Mouse (Mus musculus) olfactory bulb, adult 2 months (tissue): Measurements from ENCODE around the gene Efna2. TPM values are rescaled to one million over a fixed set of nuclear protein-coding genes. Genes with fewer than 3 reads are reported as not detected.

Source experiments
- H3K27ac ChIP-seq: fragments of 200-500 bp; 2 replicates; pipeline ENCODE4 v1.5.1; 2012; ENCODE audit warnings: low read depth, low read length; ENCODE audit not compliant: insufficient read depth
- H3K4me1 ChIP-seq: fragments of 200-500 bp; 2 replicates; pipeline ENCODE4 v1.6.1; 2012; ENCODE audit warnings: low read length; ENCODE audit not compliant: control insufficient read depth, insufficient read depth
- H3K4me3 ChIP-seq: fragments of 200-500 bp; 2 replicates; pipeline ENCODE4 v1.5.1; 2012; ENCODE audit warnings: mild to moderate bottlenecking, low read depth, low read length, moderate library complexity; ENCODE audit not compliant: insufficient read depth
- CTCF ChIP-seq: fragments of 200-500 bp; IDR thresholded peaks from 2 replicates; pipeline ENCODE4 v1.5.1; 2012; ENCODE audit warnings: low read depth, mild to moderate bottlenecking, low read length, moderate library complexity; ENCODE audit not compliant: insufficient read depth
- POLR2A ChIP-seq: fragments of 200-500 bp; IDR thresholded peaks from 2 replicates; pipeline ENCODE4 v1.6.1; 2012; ENCODE audit warnings: mild to moderate bottlenecking, low read depth, low read length, moderate library complexity; ENCODE audit not compliant: insufficient read depth
- WGBS: fragments of 180-500 bp; shearing (Covaris S2); methylation state at CpG from one replicate; pipeline ENCODE4 v1.1.7; 2018; 5-methylcytosine and 5-hydroxymethylcytosine counted together
- polyA plus RNA-seq: library from polyadenylated mRNA; stranded (reverse); fragments of >200 nt; gene quantifications from 2 replicates; pipeline ENCODE4 v1.2.4, GENCODE M21; 2012; ENCODE audit warnings: low replicate concordance; ENCODE audit not compliant: missing spikeins, insufficient read depth, insufficient read length

Efna2 gene
- polyA plus RNA-seq, 1 experiment, result not detected

- TF ChIP-seq POLR2A (no peak), CTCF (no peak)
- Histone ChIP-seq H3K27ac (peak overlapping the region; percentile 29; the same call in 1 of the 2 replicates), H3K4me1 (peaks cover 27% of the 10 kb centered on the region), H3K4me3 (no peak overlapping the region; the same call in 1 of the 2 replicates)
- 24% methylated on average over 15 of the region's 15 CpGs for WGBS
Measured at GRCm38 (mm10) chr10:80227877-80228775, 48.8 kb downstream of the Efna2 start.

GRCm38 (mm10) chr10:80236145-80236825, 57.0 kb downstream of the Efna2 start:
- Histone ChIP-seq H3K4me1 (peaks cover 10% of the 10 kb centered on the region; the same call in 1 of the 2 replicates), H3K4me3 (no peak overlapping the region), H3K27ac (no peak overlapping the region)
- 95% methylated on average over 13 of the region's 13 CpGs for WGBS
- TF ChIP-seq POLR2A, result no peak

- TF ChIP-seq POLR2A (no peak), CTCF (no peak)
- Histone ChIP-seq H3K4me1 (peaks cover 10% of the 10 kb centered on the region; the same call in 1 of the 2 replicates), H3K4me3 (no peak overlapping the region), H3K27ac (no peak overlapping the region)
- 94% methylated on average over 4 of the region's 4 CpGs for WGBS
Measured at GRCm38 (mm10) chr10:80237020-80237419, 57.7 kb downstream of the Efna2 start.

- 83% methylated on average over 3 of the region's 3 CpGs for WGBS
- Histone ChIP-seq H3K4me3 (no peak overlapping the region), H3K4me1 (peaks cover 1% of the 10 kb centered on the region; the same call in 1 of the 2 replicates), H3K27ac (no peak overlapping the region)
- TF ChIP-seq POLR2A, result no peak
- TF ChIP-seq CTCF, result no peak
Measured at GRCm38 (mm10) chr10:80238306-80238705, 59.0 kb downstream of the Efna2 start.

Other genes starting within 250 kb of the Efna2 start
- not detected in 2 replicates for gene Wdr18, start 219.3 kb upstream of the Efna2 start, polyA plus RNA-seq
- gene Grin3b, start 208.8 kb upstream of the Efna2 start, polyA plus RNA-seq, result not detected in 2 replicates
- gene Tmem259, start 195.2 kb upstream of the Efna2 start, polyA plus RNA-seq, result not detected in 2 replicates
- 124 and 250 TPM in 2 replicates for gene Cnn2, start 190.9 kb upstream of the Efna2 start, polyA plus RNA-seq
- not detected in 2 replicates for gene Abca7, start 183.0 kb upstream of the Efna2 start, polyA plus RNA-seq
- gene Arhgap45, start 162.8 kb upstream of the Efna2 start, polyA plus RNA-seq, result 193 and 203 TPM in 2 replicates
- not detected in 2 replicates for gene Polr2e, start 139.7 kb upstream of the Efna2 start, polyA plus RNA-seq
- not detected in 2 replicates for gene Gpx4, start 132.3 kb upstream of the Efna2 start, polyA plus RNA-seq
- gene Sbno2, start 73.9 kb upstream of the Efna2 start, polyA plus RNA-seq, result not detected in 2 replicates
- not detected in 2 replicates for gene Stk11, start 63.7 kb upstream of the Efna2 start, polyA plus RNA-seq
- gene Atp5d, start 40.9 kb upstream of the Efna2 start, polyA plus RNA-seq, result not detected in 2 replicates
- gene Cbarp, start 38.6 kb upstream of the Efna2 start, polyA plus RNA-seq, result not detected in 2 replicates
- 128 TPM in 1 of 2 replicates, not detected in the other for gene Midn, start 31.2 kb upstream of the Efna2 start, polyA plus RNA-seq
- gene Cirbp, start 13.5 kb upstream of the Efna2 start, polyA plus RNA-seq, result not detected in 2 replicates
- not detected in 2 replicates for gene 1600002K03Rik, start 6.5 kb upstream of the Efna2 start, polyA plus RNA-seq
- gene Mum1, start 47.0 kb downstream of the Efna2 start, polyA plus RNA-seq, result not detected in 2 replicates
- not detected in 2 replicates for gene Ndufs7, start 69.6 kb downstream of the Efna2 start, polyA plus RNA-seq
- gene Gamt, start 81.5 kb downstream of the Efna2 start, polyA plus RNA-seq, result not detected in 2 replicates
- not detected in 2 replicates for gene Dazap1, start 82.0 kb downstream of the Efna2 start, polyA plus RNA-seq
- gene Rps15, start 113.0 kb downstream of the Efna2 start, polyA plus RNA-seq, result 978 TPM in 1 of 2 replicates, not detected in the other
- gene Apc2, start 116.5 kb downstream of the Efna2 start, polyA plus RNA-seq, result not detected in 2 replicates
- gene 2310011J03Rik, start 141.1 kb downstream of the Efna2 start, polyA plus RNA-seq, result not detected in 2 replicates
- gene Pcsk4, start 150.0 kb downstream of the Efna2 start, polyA plus RNA-seq, result not detected in 2 replicates
- gene Reep6, start 150.5 kb downstream of the Efna2 start, polyA plus RNA-seq, result not detected in 2 replicates
- gene Adamtsl5, start 168.9 kb downstream of the Efna2 start, polyA plus RNA-seq, result not detected in 2 replicates
- gene Plk5, start 177.0 kb downstream of the Efna2 start, polyA plus RNA-seq, result not detected in 2 replicates
- gene Mex3d, start 208.2 kb downstream of the Efna2 start, polyA plus RNA-seq, result not detected in 2 replicates
- not detected in 2 replicates for gene Mbd3, start 220.1 kb downstream of the Efna2 start, polyA plus RNA-seq
- gene Uqcr11, start 227.3 kb downstream of the Efna2 start, polyA plus RNA-seq, result not detected in 2 replicates